Mouse (Mus musculus): ENCODE measurements around the gene Fancd2. TPM values are rescaled to one million over a fixed set of nuclear protein-coding genes. Genes with fewer than 3 reads are reported as not detected.

The Fancd2 gene
- 0.40 and 2.9 TPM in 2 replicates for polyA plus RNA-seq (2012; rRNA removed; ENCODE audit: low replicate concordance)

GRCm38 (mm10) chr6:113530932-113531839 lies at the start of gene Fancd2, which contains the start of gene Emc3:
TSS of gene Fancd2 (plus strand) at chr6:113531682.
TSS of gene Emc3 (minus strand) at chr6:113531652.

GRCm38 (mm10) chr6:113483100-113483615 lies 48.3 kb upstream of the Fancd2 start, which contains the start of gene Creld1:
TSS of gene Creld1 (plus strand) at chr6:113483297.

DNA sequence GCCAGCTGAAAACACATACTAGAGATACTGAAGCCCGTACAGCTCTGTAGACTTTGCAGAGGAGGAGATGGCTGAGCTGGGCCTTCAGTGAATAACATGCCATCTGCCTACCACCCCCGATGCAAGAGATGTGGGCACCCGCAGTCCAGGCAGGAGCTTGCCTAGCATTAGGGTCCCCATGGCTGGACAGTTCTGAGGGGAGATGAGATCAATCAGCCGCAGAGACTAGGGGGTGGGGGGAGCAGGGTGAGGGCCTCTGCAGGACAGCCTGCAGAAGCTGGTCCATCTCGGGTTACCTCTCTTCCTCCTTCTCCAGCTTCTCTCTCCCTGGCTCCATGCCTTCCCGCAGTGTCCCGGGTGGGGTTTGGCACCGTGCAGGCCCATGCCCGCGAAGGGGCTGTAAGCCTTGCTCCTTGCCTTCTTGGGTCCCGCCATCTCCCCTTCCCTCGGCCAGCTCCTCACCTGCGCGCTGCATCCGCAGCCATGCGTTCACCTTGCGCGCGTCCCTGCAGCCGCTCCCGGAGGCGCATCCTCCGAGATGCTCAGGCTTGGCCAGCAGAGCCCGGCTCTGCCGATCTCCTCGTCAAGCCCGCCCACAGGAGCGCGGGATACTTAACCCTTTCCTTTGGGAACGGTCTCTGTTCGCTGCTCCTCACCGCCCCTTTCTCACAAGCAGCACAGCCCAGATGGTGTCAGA lies 29.9 kb upstream of the Fancd2 start, which contains the start of gene Prrt3:
Gene Prrt3 (minus strand): TSS at position 544 of the 697 bp plus-strand sequence.

DNA sequence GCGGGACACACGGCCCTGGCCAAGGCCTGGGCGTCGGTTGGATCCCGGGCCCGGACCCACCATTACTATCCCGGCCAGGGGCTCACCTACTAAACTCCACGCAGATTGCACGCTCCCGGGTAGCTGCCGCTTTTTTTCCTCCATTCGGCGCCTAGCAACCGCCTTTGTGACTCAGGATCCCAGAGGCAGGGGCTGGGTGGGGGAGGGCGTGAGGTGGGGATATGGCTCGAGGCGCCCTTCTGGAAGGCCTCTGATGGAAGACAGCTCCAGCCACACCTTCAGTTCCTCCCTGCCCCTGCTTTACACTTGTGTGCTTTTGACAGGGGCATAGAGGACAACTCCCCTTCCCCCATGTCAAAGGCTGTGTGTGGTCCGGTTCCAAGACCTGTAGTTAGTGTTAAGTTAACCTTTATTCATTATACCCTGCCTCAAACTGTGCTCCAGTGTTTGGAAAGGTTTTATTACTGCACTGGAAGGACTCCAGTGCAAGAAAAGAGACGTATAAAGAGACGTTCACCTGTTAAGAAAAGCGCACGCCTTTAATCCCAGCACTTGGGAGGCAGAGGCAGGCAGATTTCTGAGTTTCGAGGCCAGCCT lies 69.2 kb downstream of the Fancd2 start, which contains the start of gene Fancd2os:
Gene Fancd2os (minus strand): TSS at position 173 of the 597 bp plus-strand sequence.

GRCm38 (mm10) chr6:113604432-113605223 lies 73.1 kb downstream of the Fancd2 start, which contains the start of gene Brk1:
TSS of gene Brk1 (plus strand) at chr6:113604772.

DNA sequence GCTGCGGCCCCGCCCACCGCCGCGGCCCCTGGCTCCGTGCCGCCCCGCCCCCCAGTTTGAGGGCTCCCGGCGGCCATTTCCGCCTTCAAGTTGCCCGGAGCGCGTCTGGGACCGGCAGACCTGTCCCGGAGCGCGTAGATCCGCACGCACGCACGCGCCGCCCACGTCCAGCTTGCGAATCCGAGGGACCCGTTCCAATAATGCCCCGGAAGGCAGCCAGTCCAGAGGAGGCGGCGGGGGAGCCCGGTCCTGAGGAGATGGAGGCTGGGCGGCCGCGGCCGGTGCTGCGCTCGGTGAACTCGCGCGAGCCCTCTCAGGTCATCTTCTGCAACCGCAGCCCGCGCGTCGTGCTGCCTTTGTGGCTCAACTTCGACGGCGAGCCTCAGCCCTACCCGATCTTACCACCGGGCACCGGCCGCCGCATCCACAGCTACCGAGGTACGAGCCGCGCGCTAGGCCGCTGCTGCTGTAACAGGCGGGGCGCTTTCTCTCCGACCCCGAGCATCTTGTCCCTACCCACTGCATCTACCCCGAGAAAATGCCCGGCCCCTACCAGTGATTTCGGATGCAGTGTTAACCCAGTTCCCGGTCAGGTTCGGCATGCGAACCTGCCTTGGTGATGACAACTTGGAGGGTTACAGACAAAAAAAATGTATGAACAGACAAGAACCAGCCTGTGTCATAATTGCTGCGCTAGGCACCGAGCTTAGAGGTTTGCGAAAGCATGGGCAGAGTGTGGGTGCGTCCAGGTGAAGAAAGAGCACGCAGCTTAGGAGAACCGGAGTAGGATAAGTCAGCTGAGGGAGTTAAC lies 92.7 kb downstream of the Fancd2 start, which contains the start of gene Vhl:
Gene Vhl (plus strand): TSS at position 19 of the 811 bp plus-strand sequence.

GRCm38 (mm10) chr6:113638302-113639040 lies 107.0 kb downstream of the Fancd2 start, which contains the start of gene Irak2:
TSS of gene Irak2 (plus strand) at chr6:113638467.

Other genes with a start within 250 kb of the Fancd2 start
- 0.04 and 0.10 TPM in 2 replicates for gene Cpne9, start 249.4 kb upstream of the Fancd2 start, polyA plus RNA-seq (2012; rRNA removed; ENCODE audit: low replicate concordance)
- gene Brpf1, start 224.5 kb upstream of the Fancd2 start, polyA plus RNA-seq (2012; rRNA removed; ENCODE audit: low replicate concordance), result 17.8 and 26.7 TPM in 2 replicates
- gene Ogg1, start 204.7 kb upstream of the Fancd2 start, polyA plus RNA-seq (2012; rRNA removed; ENCODE audit: low replicate concordance), result 28.4 and 29.2 TPM in 2 replicates
- 99.6 and 113 TPM in 2 replicates for gene Camk1, start 187.7 kb upstream of the Fancd2 start, polyA plus RNA-seq (2012; rRNA removed; ENCODE audit: low replicate concordance)
- gene Tada3, start 153.8 kb upstream of the Fancd2 start, polyA plus RNA-seq (2012; rRNA removed; ENCODE audit: low replicate concordance), result 28.1 and 28.6 TPM in 2 replicates
- gene Arpc4, start 153.6 kb upstream of the Fancd2 start, polyA plus RNA-seq (2012; rRNA removed; ENCODE audit: low replicate concordance), result 94.6 and 97.5 TPM in 2 replicates
- gene Ttll3, start 142.4 kb upstream of the Fancd2 start, polyA plus RNA-seq (2012; rRNA removed; ENCODE audit: low replicate concordance), result 6.0 and 11.1 TPM in 2 replicates
- gene Rpusd3, start 112.3 kb upstream of the Fancd2 start, polyA plus RNA-seq (2012; rRNA removed; ENCODE audit: low replicate concordance), result 60.9 and 97.5 TPM in 2 replicates
- gene Cidec, start 95.9 kb upstream of the Fancd2 start, polyA plus RNA-seq (2012; rRNA removed; ENCODE audit: low replicate concordance), result 1,367 and 6,336 TPM in 2 replicates
- gene Jagn1, start 89.1 kb upstream of the Fancd2 start, polyA plus RNA-seq (2012; rRNA removed; ENCODE audit: low replicate concordance), result 90.4 and 99.5 TPM in 2 replicates
- 10.3 and 39.0 TPM in 2 replicates for gene Il17re, start 73.2 kb upstream of the Fancd2 start, polyA plus RNA-seq (2012; rRNA removed; ENCODE audit: low replicate concordance)
- gene Il17rc, start 60.3 kb upstream of the Fancd2 start, polyA plus RNA-seq (2012; rRNA removed; ENCODE audit: low replicate concordance), result 62.5 and 102 TPM in 2 replicates
- 31.6 and 59.5 TPM in 2 replicates for gene Creld1, start 48.4 kb upstream of the Fancd2 start, polyA plus RNA-seq (2012; rRNA removed; ENCODE audit: low replicate concordance)
- 0.12 TPM in 1 of 2 replicates, not detected in the other for gene Prrt3, start 29.8 kb upstream of the Fancd2 start, polyA plus RNA-seq (2012; rRNA removed; ENCODE audit: low replicate concordance)
- 74.0 and 95.2 TPM in 2 replicates for gene Emc3, start within 50 bp of the Fancd2 start, polyA plus RNA-seq (2012; rRNA removed; ENCODE audit: low replicate concordance)
- not detected in 2 replicates for gene Fancd2os, start 69.0 kb downstream of the Fancd2 start, polyA plus RNA-seq (2012; rRNA removed; ENCODE audit: low replicate concordance)
- gene Brk1, start 73.1 kb downstream of the Fancd2 start, polyA plus RNA-seq (2012; rRNA removed; ENCODE audit: low replicate concordance), result 198 and 229 TPM in 2 replicates
- gene Vhl, start 92.3 kb downstream of the Fancd2 start, polyA plus RNA-seq (2012; rRNA removed; ENCODE audit: low replicate concordance), result 32.8 and 40.6 TPM in 2 replicates
- gene Irak2, start 106.8 kb downstream of the Fancd2 start, polyA plus RNA-seq (2012; rRNA removed; ENCODE audit: low replicate concordance), result 47.6 and 86.4 TPM in 2 replicates
- gene Tatdn2, start 165.4 kb downstream of the Fancd2 start, polyA plus RNA-seq (2012; rRNA removed; ENCODE audit: low replicate concordance), result 32.3 and 38.4 TPM in 2 replicates
- 0.14 and 0.21 TPM in 2 replicates for gene Ghrl, start 188.2 kb downstream of the Fancd2 start, polyA plus RNA-seq (2012; rRNA removed; ENCODE audit: low replicate concordance)
- 197 and 199 TPM in 2 replicates for gene Sec13, start 209.1 kb downstream of the Fancd2 start, polyA plus RNA-seq (2012; rRNA removed; ENCODE audit: low replicate concordance)

Measured in subcutaneous adipose tissue, adult 2 months (tissue).